Mouse (Mus musculus): ENCODE measurements around the gene Rbfox3.

Gene Rbfox3

DNA sequence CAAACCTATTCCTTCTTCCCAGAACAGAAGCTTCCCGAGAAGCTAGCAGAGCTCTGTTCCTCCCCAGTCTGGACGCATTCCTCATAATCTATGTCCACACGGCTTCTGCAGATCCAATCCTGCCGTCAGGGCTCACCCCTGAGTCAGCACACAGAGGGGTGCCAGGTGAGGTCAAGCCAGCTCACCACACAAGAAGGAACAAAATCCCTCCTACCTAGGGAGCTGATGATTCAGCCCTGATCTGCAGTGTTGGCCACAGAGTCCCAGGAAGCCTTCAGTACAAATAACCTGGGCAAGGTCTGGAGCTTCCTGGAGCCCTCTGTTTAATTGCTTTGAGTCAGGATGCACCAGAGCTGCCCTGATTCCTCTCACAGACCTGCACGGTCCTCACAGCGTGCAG lies 60.0 kb downstream of the Rbfox3 start:
- in situ Hi-C loops (cut with MboI; ENCODE audit: low pct_unique_long_range_greater_than_20kb in 1 of 2, low sequenced_read_pairs in 2 of 2, unreplicated experiment in 1 of 2) = no loop called here

DNA sequence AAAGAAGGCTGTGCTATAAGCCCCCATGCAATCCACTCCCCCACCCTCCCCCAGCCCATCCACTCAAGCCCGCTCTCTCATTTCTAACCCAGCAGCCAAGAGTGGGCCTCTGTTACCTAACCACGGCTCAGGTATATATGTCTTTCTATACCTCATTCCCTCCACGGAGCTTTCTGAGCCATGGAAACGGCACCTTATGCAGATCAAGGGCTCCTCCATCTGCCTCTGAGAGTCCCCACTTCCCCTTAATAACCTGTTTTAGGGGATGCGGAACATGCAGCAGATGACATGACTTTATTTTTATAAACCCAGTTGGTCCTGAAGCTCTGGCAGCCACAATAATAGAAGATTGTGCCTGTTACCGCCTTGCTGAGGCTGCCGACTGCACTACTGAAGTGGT lies 63.4 kb downstream of the Rbfox3 start:
- in situ Hi-C loops (cut with MboI; ENCODE audit: low pct_unique_long_range_greater_than_20kb in 1 of 2, low sequenced_read_pairs in 2 of 2, unreplicated experiment in 1 of 2) = no loop called here

- in situ Hi-C loops (cut with MboI; ENCODE audit: low pct_unique_long_range_greater_than_20kb in 1 of 2, low sequenced_read_pairs in 2 of 2, unreplicated experiment in 1 of 2) = no loop called here
Measured at GRCm38 (mm10) chr11:118840992-118841391, 70.4 kb downstream of the Rbfox3 start.

- in situ Hi-C loops (cut with MboI; ENCODE audit: low pct_unique_long_range_greater_than_20kb in 1 of 2, low sequenced_read_pairs in 2 of 2, unreplicated experiment in 1 of 2) = no loop called here
Measured at GRCm38 (mm10) chr11:118838167-118838566, 73.2 kb downstream of the Rbfox3 start.

- in situ Hi-C loops (cut with MboI; ENCODE audit: low pct_unique_long_range_greater_than_20kb in 1 of 2, low sequenced_read_pairs in 2 of 2, unreplicated experiment in 1 of 2) = no loop called here
Measured at GRCm38 (mm10) chr11:118836889-118837288, 74.5 kb downstream of the Rbfox3 start.

DNA sequence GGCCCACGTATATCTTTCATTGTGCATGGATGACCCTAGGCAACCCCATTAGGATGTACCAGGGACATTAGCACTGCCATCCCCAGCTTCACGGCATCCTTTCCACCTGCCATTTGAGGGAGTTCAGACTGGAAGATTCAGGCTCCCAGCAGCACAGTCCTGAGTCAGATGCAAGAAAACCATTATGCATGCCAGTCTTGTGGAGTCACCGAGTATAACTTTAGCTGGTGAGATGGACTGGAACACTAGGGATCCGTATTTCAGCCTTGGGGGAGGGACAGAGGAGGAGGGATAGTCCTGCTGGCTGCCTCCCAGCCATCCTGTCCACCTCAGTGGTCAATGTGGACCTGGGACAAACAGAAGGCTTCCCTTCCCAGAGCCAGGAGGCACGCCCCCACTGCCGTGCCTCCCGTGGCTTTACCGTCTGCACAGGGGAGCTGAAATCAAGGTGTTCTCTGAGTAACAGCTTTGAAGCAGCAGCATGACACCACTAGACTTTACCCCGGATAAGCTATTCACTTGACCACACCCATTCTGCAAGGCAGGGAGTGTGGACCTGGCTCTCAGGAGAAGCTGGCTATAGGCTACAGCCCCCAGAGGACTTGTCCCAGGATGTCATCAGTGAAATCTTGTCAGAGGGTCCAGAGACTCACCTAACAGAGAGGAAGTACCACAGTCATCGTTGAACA lies 78.5 kb downstream of the Rbfox3 start:
- in situ Hi-C loops (cut with MboI; ENCODE audit: low pct_unique_long_range_greater_than_20kb in 1 of 2, low sequenced_read_pairs in 2 of 2, unreplicated experiment in 1 of 2) = no loop called here

GRCm38 (mm10) chr11:118831730-118832129 lies 79.7 kb downstream of the Rbfox3 start:
- in situ Hi-C loops (cut with MboI; ENCODE audit: low pct_unique_long_range_greater_than_20kb in 1 of 2, low sequenced_read_pairs in 2 of 2, unreplicated experiment in 1 of 2) = no loop called here

GRCm38 (mm10) chr11:118825280-118826094 lies 85.9 kb downstream of the Rbfox3 start:
- in situ Hi-C loops (cut with MboI; ENCODE audit: low pct_unique_long_range_greater_than_20kb in 1 of 2, low sequenced_read_pairs in 2 of 2, unreplicated experiment in 1 of 2) = no loop called here

- in situ Hi-C loops (cut with MboI; ENCODE audit: low pct_unique_long_range_greater_than_20kb in 1 of 2, low sequenced_read_pairs in 2 of 2, unreplicated experiment in 1 of 2) = no loop called here
Measured at GRCm38 (mm10) chr11:118821353-118821752, 90.0 kb downstream of the Rbfox3 start.

DNA sequence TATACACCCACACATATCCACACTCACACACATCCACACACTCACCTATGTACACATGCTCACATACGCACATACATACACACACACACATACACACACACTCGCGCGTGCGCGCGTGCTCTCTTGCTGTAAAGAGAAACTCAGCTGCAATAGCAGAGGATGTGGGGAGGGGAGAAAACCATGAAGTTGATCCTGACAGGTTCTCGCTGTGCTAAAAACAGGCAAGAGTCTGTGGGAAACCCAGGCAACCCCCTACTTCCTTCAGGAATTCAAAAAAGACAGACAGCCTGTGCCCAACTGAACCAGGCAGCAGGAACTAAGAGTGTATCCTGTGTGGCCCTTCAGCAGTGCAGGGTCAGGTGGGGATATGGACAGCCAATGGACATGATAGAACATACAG lies 92.9 kb downstream of the Rbfox3 start:
- in situ Hi-C loops (cut with MboI; ENCODE audit: low pct_unique_long_range_greater_than_20kb in 1 of 2, low sequenced_read_pairs in 2 of 2, unreplicated experiment in 1 of 2) = no loop called here

GRCm38 (mm10) chr11:118815118-118815517 lies 96.3 kb downstream of the Rbfox3 start:
- in situ Hi-C loops (cut with MboI; ENCODE audit: low pct_unique_long_range_greater_than_20kb in 1 of 2, low sequenced_read_pairs in 2 of 2, unreplicated experiment in 1 of 2) = no loop called here

DNA sequence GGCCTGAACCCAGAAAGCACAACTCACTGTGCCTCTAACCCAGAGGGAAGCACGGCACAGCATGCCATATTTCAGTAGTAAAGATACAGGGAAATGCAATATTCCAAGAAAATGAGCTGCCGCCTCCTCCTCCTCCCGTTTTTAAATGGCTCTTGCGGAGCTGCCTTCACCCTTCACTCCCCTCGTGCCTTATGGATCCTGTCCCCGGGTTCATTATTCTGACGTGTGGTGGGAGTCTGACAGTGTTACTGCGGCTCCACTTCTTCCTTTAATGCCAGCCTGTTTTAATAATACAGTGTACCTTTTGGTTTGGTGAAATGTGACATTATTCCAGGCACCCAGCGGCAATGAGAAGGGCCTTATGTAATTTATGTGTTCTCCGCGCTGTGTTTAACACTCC lies 97.5 kb downstream of the Rbfox3 start:
- in situ Hi-C loops (cut with MboI; ENCODE audit: low pct_unique_long_range_greater_than_20kb in 1 of 2, low sequenced_read_pairs in 2 of 2, unreplicated experiment in 1 of 2) = no loop called here

DNA sequence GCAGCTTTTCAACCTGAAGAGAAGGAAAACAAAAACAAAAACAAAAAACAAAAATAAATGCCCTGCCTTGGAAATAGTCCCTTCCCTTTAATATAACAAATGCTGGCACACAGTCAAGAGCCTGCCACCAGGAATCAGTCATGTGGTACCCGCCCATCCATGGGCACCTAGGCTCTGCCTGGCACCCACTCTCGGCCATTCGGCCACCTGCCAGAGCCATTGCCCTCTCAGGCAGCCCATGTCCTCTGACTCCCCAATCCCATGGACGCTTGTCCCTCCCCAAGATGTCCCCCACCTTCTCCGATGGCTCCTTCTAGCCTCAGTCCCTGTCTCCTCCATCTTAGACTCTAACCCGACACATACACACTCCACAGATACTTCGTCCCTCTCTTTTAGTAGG lies 100.0 kb downstream of the Rbfox3 start:
- in situ Hi-C loops (cut with MboI; ENCODE audit: low pct_unique_long_range_greater_than_20kb in 1 of 2, low sequenced_read_pairs in 2 of 2, unreplicated experiment in 1 of 2) = no loop called here

DNA sequence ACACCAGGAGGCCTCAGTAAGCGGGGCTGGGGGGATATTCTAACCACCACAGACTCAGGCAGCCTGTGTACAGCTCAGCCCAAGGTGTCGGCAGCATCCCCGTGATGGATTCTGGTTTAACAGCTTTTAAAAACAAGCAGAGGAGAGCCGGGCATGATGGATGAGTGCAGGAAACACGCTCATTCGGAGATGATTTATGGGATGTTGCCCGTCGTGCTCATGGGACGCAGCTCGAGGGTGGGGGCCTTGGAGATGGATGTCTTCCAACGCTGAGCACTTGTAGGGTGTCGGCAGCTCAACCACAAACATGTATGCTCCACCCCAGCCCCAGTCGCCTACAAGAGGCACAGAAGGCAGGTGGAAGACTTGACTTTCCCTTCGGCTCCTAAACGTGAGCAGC lies 103.9 kb downstream of the Rbfox3 start:
- in situ Hi-C loops (cut with MboI; ENCODE audit: low pct_unique_long_range_greater_than_20kb in 1 of 2, low sequenced_read_pairs in 2 of 2, unreplicated experiment in 1 of 2) = no loop called here

- in situ Hi-C loops (cut with MboI; ENCODE audit: low pct_unique_long_range_greater_than_20kb in 1 of 2, low sequenced_read_pairs in 2 of 2, unreplicated experiment in 1 of 2) = no loop called here
Measured at GRCm38 (mm10) chr11:118794856-118795602, 116.4 kb downstream of the Rbfox3 start.

DNA sequence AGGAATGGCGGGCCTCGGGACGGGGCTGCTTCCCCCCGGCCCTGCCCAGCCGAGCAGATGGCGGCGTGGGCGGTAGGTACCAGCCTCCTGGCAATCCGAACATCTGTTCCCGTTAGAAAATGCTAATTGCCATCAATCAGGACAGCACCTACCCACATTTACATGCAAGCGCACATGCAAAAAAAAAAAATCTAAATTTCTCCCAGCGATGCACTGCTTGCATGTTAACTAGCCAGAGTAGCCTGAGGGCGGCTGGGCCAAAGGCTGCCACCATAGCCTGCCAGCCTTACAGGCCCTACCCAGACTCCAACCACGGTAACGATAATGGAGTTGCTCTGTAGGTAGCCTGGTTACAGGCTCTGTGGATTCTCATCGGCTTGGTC lies 117.8 kb downstream of the Rbfox3 start:
- in situ Hi-C loops (cut with MboI; ENCODE audit: low pct_unique_long_range_greater_than_20kb in 1 of 2, low sequenced_read_pairs in 2 of 2, unreplicated experiment in 1 of 2) = no loop called here

- in situ Hi-C loops (cut with MboI; ENCODE audit: low pct_unique_long_range_greater_than_20kb in 1 of 2, low sequenced_read_pairs in 2 of 2, unreplicated experiment in 1 of 2) = no loop called here
Measured at GRCm38 (mm10) chr11:118792916-118793638, 118.3 kb downstream of the Rbfox3 start.

GRCm38 (mm10) chr11:118792163-118792915 lies 119.1 kb downstream of the Rbfox3 start:
- in situ Hi-C loops (cut with MboI; ENCODE audit: low pct_unique_long_range_greater_than_20kb in 1 of 2, low sequenced_read_pairs in 2 of 2, unreplicated experiment in 1 of 2) = no loop called here
